Comparison of ENCODE assay signal across 9 mouse cellular contexts in the genomic region with DNA sequence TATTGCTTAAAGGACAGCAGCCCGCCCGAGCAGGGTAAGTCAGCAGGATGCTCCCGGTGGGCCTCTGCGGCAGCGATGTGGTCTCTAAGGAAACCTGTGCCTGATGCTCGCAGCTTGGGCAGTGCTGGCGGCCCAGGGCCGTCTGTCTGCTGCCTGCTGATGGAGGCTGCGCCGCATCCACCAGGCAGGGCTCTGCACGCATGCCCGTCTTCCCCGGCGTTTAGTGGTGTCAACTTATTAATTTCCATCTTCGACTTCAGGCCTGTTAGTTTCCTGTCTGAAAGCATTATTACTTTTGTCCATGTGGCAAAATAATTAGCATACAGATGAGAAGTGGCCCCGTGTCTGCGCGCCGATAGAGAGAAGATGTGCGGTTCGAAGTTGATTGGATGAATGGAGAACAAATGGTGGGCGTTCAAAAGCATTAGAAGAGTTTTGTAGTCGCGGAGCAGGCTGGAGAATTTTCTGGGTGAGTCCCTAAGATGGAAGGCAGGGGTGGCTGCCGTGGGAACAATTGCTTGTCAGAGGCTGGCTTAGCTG. TPM values are rescaled to one million over a fixed set of nuclear protein-coding genes. Genes with fewer than 3 reads are reported as not detected.
A peak's percentile ranks its signal among the peaks of the same experiment; 100 is the strongest.
DNase-seq lines count a peak whose midpoint lies in the region; ATAC-seq lines count a peak whose summit lies in the region.
"Had no signal": no experiment of that assay in that cellular context is flagged by ENCODE, and none has a peak within 500 bp of the region (broad histone marks: within the 10 kb centered on the region; RNA-seq: fewer than 3 reads in every experiment).

No protein-coding gene starts in this region.

- peak overlapping the region; percentile 85 for H3K9ac ChIP-seq in hindbrain, embryonic 13.5 days
- H3K9ac ChIP-seq in neural tube, embryonic 11.5 days (ENCODE audit: low read length), result peak overlapping the region; percentile 53

- no peaks in the 10 kb centered on the region for H3K36me3 ChIP-seq in heart, embryonic 10.5 days
- no peaks in the 10 kb centered on the region for H3K36me3 ChIP-seq in hindbrain, embryonic 13.5 days
- H3K36me3 ChIP-seq in neural tube, embryonic 11.5 days (ENCODE audit: control insufficient read depth, insufficient read depth, low read length), result no peaks in the 10 kb centered on the region

- H3K4me3 ChIP-seq in heart, embryonic 10.5 days, result peak overlapping the region; percentile 40
- peak overlapping the region; percentile 56 for H3K4me3 ChIP-seq in hindbrain, embryonic 13.5 days
- H3K4me3 ChIP-seq in neural tube, embryonic 11.5 days (ENCODE audit: low read depth, low read length), result peak overlapping the region; percentile 31

- no peak for DNase-seq in heart, embryonic 10.5 days (ENCODE audit: low spot score)
- no peak for DNase-seq in heart, adult 8-10 months (ENCODE audit: low spot score)
- DNase-seq in cerebellum, postnatal 25 days, result peak; percentile 78 to 81
- peak; percentile 60 for DNase-seq in neural tube, embryonic 11.5 days (ENCODE audit: low spot score)
- DNase-seq in lung, postnatal 10 days, result no peak
- DNase-seq in heart, postnatal 4 days, result no peak
- no peak for DNase-seq in adrenal gland, postnatal 14 days

- 0 out of 2 replicates have a peak, but pooled peaks have one; percentile 40 for ATAC-seq in hindbrain, embryonic 13.5 days (ENCODE audit: low FRiP score)
- no peak for ATAC-seq in neural tube, embryonic 11.5 days (ENCODE audit: insufficient read depth, low FRiP score, low TSS enrichment)

- H3K27me3 ChIP-seq in heart, embryonic 10.5 days (ENCODE audit: insufficient read depth, poor library complexity, severe bottlenecking), result peaks cover 59% of the 10 kb centered on the region
- H3K27me3 ChIP-seq in hindbrain, embryonic 13.5 days, result no peaks in the 10 kb centered on the region
- H3K27me3 ChIP-seq in neural tube, embryonic 11.5 days (ENCODE audit: control insufficient read depth, insufficient read depth, low read length), result no peaks in the 10 kb centered on the region

- H3K4me2 ChIP-seq in hindbrain, embryonic 13.5 days, result peak overlapping the region; percentile 80
- H3K4me2 ChIP-seq in neural tube, embryonic 11.5 days (ENCODE audit: low read depth), result peak overlapping the region; percentile 46

- WGBS in heart, embryonic 10.5 days, result under 1% methylated on average over 25 of the region's 25 CpGs
- under 1% methylated on average over 25 of the region's 25 CpGs for WGBS in hindbrain, embryonic 13.5 days
- under 1% methylated on average over 25 of the region's 25 CpGs for WGBS in neural tube, embryonic 11.5 days

- H3K27ac ChIP-seq in heart, embryonic 10.5 days, result no peak overlapping the region
- peak overlapping the region; percentile 99 for H3K27ac ChIP-seq in hindbrain, embryonic 13.5 days
- peak overlapping the region; percentile 80 for H3K27ac ChIP-seq in neural tube, embryonic 11.5 days (ENCODE audit: low read depth, low read length)

- peaks cover 6% of the 10 kb centered on the region; the same call in 1 of the 2 replicates for H3K4me1 ChIP-seq in heart, embryonic 10.5 days
- peaks cover 72% of the 10 kb centered on the region for H3K4me1 ChIP-seq in hindbrain, embryonic 13.5 days (replicated peaks)
- H3K4me1 ChIP-seq in neural tube, embryonic 11.5 days (ENCODE audit: control insufficient read depth, insufficient read depth, low read length), result peaks cover 2% of the 10 kb centered on the region

- H3K9me3 ChIP-seq in heart, embryonic 10.5 days, result no peaks in the 10 kb centered on the region
- no peaks in the 10 kb centered on the region for H3K9me3 ChIP-seq in hindbrain, embryonic 13.5 days
- no peaks in the 10 kb centered on the region for H3K9me3 ChIP-seq in neural tube, embryonic 11.5 days (ENCODE audit: control insufficient read depth, low read length)

RNA-seq across cellular contexts. Expression of a gene that starts 6.6 kb away (rescaled TPM):
- not detected in 2 replicates for polyA plus RNA-seq in heart, embryonic 10.5 days (2016; fragmentation: Nextera tagmentation; extraction: Ambion mirVana)
- total RNA-seq in heart, adult 8-10 months (2022), result under 1 TPM in 1 of 4 experiments, not detected in 3; 0.06 TPM
- 218 and 219 TPM in 2 replicates for polyA plus RNA-seq in hindbrain, embryonic 13.5 days (2015; fragmentation: Nextera tagmentation; extraction: Ambion mirVana)
- 18.9 and 23.8 TPM in 2 replicates for polyA plus RNA-seq in neural tube, embryonic 11.5 days (2014; fragmentation: Nextera tagmentation; extraction: Ambion mirVana)
- under 1 TPM; 0.05 to 0.21 TPM for total RNA-seq in heart, postnatal 4 days (2021)
- total RNA-seq in adrenal gland, postnatal 14 days (2021), result 1.9 and 2.1 TPM in 2 replicates
- polyA plus RNA-seq: spleen, adult 2 months had no signal

Comparison
In these comparisons a context has a peak if more than half of its experiments do, and no peak if none do; other contexts are left out.
1. DNase-seq: peak in cerebellum, postnatal 25 days (2 of 2) and neural tube, embryonic 11.5 days (single experiment); none in heart, embryonic 10.5 days (single experiment), heart, adult 8-10 months (single experiment), lung, postnatal 10 days (single experiment), heart, postnatal 4 days (single experiment) and adrenal gland, postnatal 14 days (single experiment).
2. Peak in every context shown above with its lines, with median percentiles within 50 percentile points of each other: H3K4me3 ChIP-seq.